Mouse (Mus musculus) olfactory bulb, adult 2 months (tissue): ENCODE data around the gene Twnk.

ENCODE experiments used
- CTCF ChIP-seq: fragments of 200-500 bp; IDR thresholded peaks from 2 replicates; pipeline ENCODE4 v1.5.1; 2012; ENCODE audit warnings: low read depth, mild to moderate bottlenecking, low read length, moderate library complexity; ENCODE audit not compliant: insufficient read depth
- POLR2A ChIP-seq: fragments of 200-500 bp; IDR thresholded peaks from 2 replicates; pipeline ENCODE4 v1.6.1; 2012; ENCODE audit warnings: mild to moderate bottlenecking, low read depth, low read length, moderate library complexity; ENCODE audit not compliant: insufficient read depth

- TF ChIP-seq CTCF = no peak
- TF ChIP-seq POLR2A = no peak
These were observed 34.8 kb downstream of the Twnk start for GRCm38 (mm10) chr19:45040214-45040613.
